Mouse (Mus musculus): ENCODE results near the gene Cdk9. TPM values are rescaled to one million over a fixed set of nuclear protein-coding genes. Genes with fewer than 3 reads are reported as not detected.

Gene Cdk9
- polyA plus RNA-seq, 1 experiment from 2014 or later: 63.6 TPM

DNA sequence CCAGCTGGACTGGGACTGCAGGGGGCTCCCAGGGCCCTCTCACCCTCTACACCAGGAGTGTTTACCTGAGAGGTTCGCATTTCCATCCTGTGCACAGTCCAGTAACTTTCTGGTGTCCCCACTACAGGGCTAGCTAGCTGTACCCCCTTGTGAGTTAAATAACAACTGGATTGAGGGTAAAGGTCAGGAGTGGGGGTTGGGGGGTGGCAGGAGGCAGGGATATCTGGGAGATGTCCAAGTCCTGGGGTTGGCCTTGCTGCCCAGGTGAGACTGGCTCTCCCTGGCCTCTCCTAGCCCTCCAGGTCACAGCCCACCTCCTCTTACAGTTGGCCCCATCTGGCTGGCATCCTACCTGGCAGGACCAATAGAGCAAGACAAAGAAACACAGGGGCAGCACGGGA, 8.9 kb downstream of the Cdk9 start, which contains the start of gene Fpgs:
TSS of gene Fpgs (minus strand) at position 125 of the 401 bp plus-strand sequence.
- Histone ChIP-seq H3K9me3 (ENCODE audit: control insufficient read depth, low read length) (no peaks in the 10 kb centered on the region), H3K4me3 (ENCODE audit: low read length) (no peak within 1 kb of the TSS), H3K36me3 (ENCODE audit: control insufficient read depth, insufficient read depth, low read length) (peaks cover 24% of the 10 kb centered on the region), H3K4me1 (ENCODE audit: control insufficient read depth, insufficient read depth, low read depth, low read length) (no peaks in the 10 kb centered on the region), H3K27me3 (replicated peaks; ENCODE audit: control insufficient read depth, insufficient read depth, low read length) (no peaks in the 10 kb centered on the region), H3K27ac (ENCODE audit: low read depth, low read length) (no peak within 1 kb of the TSS), H3K9ac (ENCODE audit: low read depth, low read length) (no peak within 1 kb of the TSS), H3K4me2 (ENCODE audit: low read length) (no peak within 1 kb of the TSS)
- 85% methylated on average over 2 of the region's 2 CpGs for WGBS
- ATAC-seq: no peak

GRCm38 (mm10) chr2:32703046-32703445, 9.8 kb downstream of the Cdk9 start:
- Histone ChIP-seq H3K4me3 (ENCODE audit: low read length) (no peak overlapping the region), H3K9me3 (ENCODE audit: control insufficient read depth, low read length) (no peaks in the 10 kb centered on the region), H3K27me3 (replicated peaks; ENCODE audit: control insufficient read depth, insufficient read depth, low read length) (no peaks in the 10 kb centered on the region), H3K9ac (ENCODE audit: low read depth, low read length) (no peak overlapping the region), H3K36me3 (ENCODE audit: control insufficient read depth, insufficient read depth, low read length) (peaks cover 18% of the 10 kb centered on the region), H3K4me1 (ENCODE audit: control insufficient read depth, insufficient read depth, low read depth, low read length) (no peaks in the 10 kb centered on the region), H3K27ac (ENCODE audit: low read depth, low read length) (no peak overlapping the region), H3K4me2 (ENCODE audit: low read length) (no peak overlapping the region)
- no peak for ATAC-seq
- WGBS: 96% methylated on average over 8 of the region's 8 CpGs

GRCm38 (mm10) chr2:32700966-32701743, 11.7 kb downstream of the Cdk9 start:
- peaks cover 10% of the 10 kb centered on the region; the same call in 1 of the 2 replicates for H3K36me3 ChIP-seq (ENCODE audit: control insufficient read depth, insufficient read depth, low read length)
- no peaks in the 10 kb centered on the region for H3K9me3 ChIP-seq (ENCODE audit: control insufficient read depth, low read length)
- WGBS: 90% methylated on average over 14 of the region's 14 CpGs
- no peaks in the 10 kb centered on the region for H3K27me3 ChIP-seq (replicated peaks; ENCODE audit: control insufficient read depth, insufficient read depth, low read length)
- H3K4me2 ChIP-seq (ENCODE audit: low read length): no peak overlapping the region
- H3K4me3 ChIP-seq (ENCODE audit: low read length): no peak overlapping the region
- ATAC-seq: no peak
- H3K9ac ChIP-seq (ENCODE audit: low read depth, low read length): no peak overlapping the region
- no peaks in the 10 kb centered on the region for H3K4me1 ChIP-seq (ENCODE audit: control insufficient read depth, insufficient read depth, low read depth, low read length)
- no peak overlapping the region for H3K27ac ChIP-seq (ENCODE audit: low read depth, low read length)

- peaks cover 3% of the 10 kb centered on the region; the same call in 1 of the 2 replicates for H3K36me3 ChIP-seq (ENCODE audit: control insufficient read depth, insufficient read depth, low read length)
- H3K9me3 ChIP-seq (ENCODE audit: control insufficient read depth, low read length): no peaks in the 10 kb centered on the region
- 80% methylated on average over 6 of the region's 6 CpGs for WGBS
- H3K27ac ChIP-seq (ENCODE audit: low read depth, low read length): no peak overlapping the region
- no peaks in the 10 kb centered on the region for H3K4me1 ChIP-seq (ENCODE audit: control insufficient read depth, insufficient read depth, low read depth, low read length)
- no peak for ATAC-seq
- no peak overlapping the region for H3K9ac ChIP-seq (ENCODE audit: low read depth, low read length)
- no peaks in the 10 kb centered on the region for H3K27me3 ChIP-seq (replicated peaks; ENCODE audit: control insufficient read depth, insufficient read depth, low read length)
- H3K4me2 ChIP-seq (ENCODE audit: low read length): no peak overlapping the region
- no peak overlapping the region for H3K4me3 ChIP-seq (ENCODE audit: low read length)
Observed at GRCm38 (mm10) chr2:32699680-32700079, 13.2 kb downstream of the Cdk9 start.

DNA sequence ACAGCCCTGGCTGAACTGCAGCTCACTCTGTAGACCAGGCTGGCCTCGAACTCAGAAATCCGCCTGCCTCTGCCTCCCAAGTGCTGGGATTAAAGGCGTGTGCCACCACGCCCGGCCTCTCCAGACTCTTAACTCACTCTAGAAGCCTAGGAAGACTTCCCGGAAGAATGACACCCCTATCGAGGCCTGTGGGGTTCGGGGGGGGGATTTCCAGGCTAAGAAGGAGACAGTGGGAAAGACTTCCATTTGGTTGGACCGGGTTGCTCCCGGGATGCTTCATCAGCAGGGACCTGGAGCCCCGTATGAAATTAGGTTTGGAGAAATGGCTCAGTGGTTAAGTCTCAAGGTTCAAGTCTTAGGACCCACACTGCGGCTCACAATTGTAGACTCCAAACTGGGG, 18.2 kb downstream of the Cdk9 start:
- ATAC-seq: no peak
- peaks cover 10% of the 10 kb centered on the region for H3K4me1 ChIP-seq (ENCODE audit: control insufficient read depth, insufficient read depth, low read depth, low read length)
- 88% methylated on average over 12 of the region's 12 CpGs for WGBS

DNA sequence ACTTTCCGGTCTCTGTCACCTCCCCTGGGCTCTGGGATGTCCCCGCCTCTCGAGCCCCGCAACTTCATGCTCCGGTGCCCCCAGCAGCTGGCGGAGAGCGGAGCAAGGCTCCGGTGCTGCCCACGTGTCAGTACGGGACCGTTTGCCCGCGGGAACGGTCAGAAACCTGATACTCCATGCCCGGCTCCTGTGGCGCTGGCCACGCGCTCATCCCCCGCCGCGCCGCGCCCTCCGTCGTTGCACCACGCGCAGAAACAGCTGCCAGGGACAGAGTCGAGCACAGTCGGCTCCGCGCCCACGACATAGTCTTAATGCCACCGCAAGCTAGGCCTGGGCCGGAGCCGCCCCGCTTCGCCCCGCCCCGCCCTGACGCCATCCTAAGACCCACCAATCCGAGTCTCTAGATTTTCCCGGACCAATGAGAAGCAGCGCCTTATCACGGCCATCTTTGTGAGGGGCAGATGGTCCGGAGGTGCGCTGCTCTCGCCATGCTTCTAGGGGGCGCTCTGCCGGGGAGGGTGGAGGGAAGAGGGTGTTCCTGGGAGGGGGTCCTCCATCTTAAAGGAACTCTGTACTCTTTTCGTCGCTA, 19.0 kb downstream of the Cdk9 start:
- peak overlapping the region; percentile 90 for H3K9ac ChIP-seq (ENCODE audit: low read depth, low read length)
- H3K4me3 ChIP-seq (ENCODE audit: low read length): peak overlapping the region; percentile 86
- under 1% methylated on average over 51 of the region's 51 CpGs for WGBS
- peak overlapping the region; percentile 80 for H3K4me2 ChIP-seq (ENCODE audit: low read length)
- no peaks in the 10 kb centered on the region for H3K9me3 ChIP-seq (ENCODE audit: control insufficient read depth, low read length)
- peak; percentile 99 for ATAC-seq
- H3K27ac ChIP-seq (ENCODE audit: low read depth, low read length): peak overlapping the region; percentile 81
- H3K27me3 ChIP-seq (replicated peaks; ENCODE audit: control insufficient read depth, insufficient read depth, low read length): no peaks in the 10 kb centered on the region
- peaks cover 10% of the 10 kb centered on the region for H3K4me1 ChIP-seq (ENCODE audit: control insufficient read depth, insufficient read depth, low read depth, low read length)
- no peaks in the 10 kb centered on the region for H3K36me3 ChIP-seq (ENCODE audit: control insufficient read depth, insufficient read depth, low read length)

More for the DNA sequence above, 18.2 kb downstream of the Cdk9 start:
- Histone ChIP-seq H3K4me3 (ENCODE audit: low read length) (peak overlapping the region; percentile 86), H3K4me2 (ENCODE audit: low read length) (peak overlapping the region; percentile 80), H3K27me3 (replicated peaks; ENCODE audit: control insufficient read depth, insufficient read depth, low read length) (no peaks in the 10 kb centered on the region), H3K9ac (ENCODE audit: low read depth, low read length) (peak overlapping the region; percentile 60; the same call in 1 of the 2 replicates), H3K27ac (ENCODE audit: low read depth, low read length) (peak overlapping the region; percentile 62), H3K36me3 (ENCODE audit: control insufficient read depth, insufficient read depth, low read length) (no peaks in the 10 kb centered on the region), H3K9me3 (ENCODE audit: control insufficient read depth, low read length) (no peaks in the 10 kb centered on the region)

GRCm38 (mm10) chr2:32693282-32693681, 19.6 kb downstream of the Cdk9 start:
- peak overlapping the region; percentile 81 for H3K27ac ChIP-seq (ENCODE audit: low read depth, low read length)
- H3K4me1 ChIP-seq (ENCODE audit: control insufficient read depth, insufficient read depth, low read depth, low read length): peaks cover 10% of the 10 kb centered on the region
- no peaks in the 10 kb centered on the region for H3K9me3 ChIP-seq (ENCODE audit: control insufficient read depth, low read length)
- no peaks in the 10 kb centered on the region for H3K27me3 ChIP-seq (replicated peaks; ENCODE audit: control insufficient read depth, insufficient read depth, low read length)
- H3K36me3 ChIP-seq (ENCODE audit: control insufficient read depth, insufficient read depth, low read length): no peaks in the 10 kb centered on the region
- WGBS: 17% methylated on average over 7 of the region's 7 CpGs
- peak overlapping the region; percentile 80 for H3K4me2 ChIP-seq (ENCODE audit: low read length)
- no peak for ATAC-seq
- peak overlapping the region; percentile 90 for H3K9ac ChIP-seq (ENCODE audit: low read depth, low read length)
- peak overlapping the region; percentile 86 for H3K4me3 ChIP-seq (ENCODE audit: low read length)

DNA sequence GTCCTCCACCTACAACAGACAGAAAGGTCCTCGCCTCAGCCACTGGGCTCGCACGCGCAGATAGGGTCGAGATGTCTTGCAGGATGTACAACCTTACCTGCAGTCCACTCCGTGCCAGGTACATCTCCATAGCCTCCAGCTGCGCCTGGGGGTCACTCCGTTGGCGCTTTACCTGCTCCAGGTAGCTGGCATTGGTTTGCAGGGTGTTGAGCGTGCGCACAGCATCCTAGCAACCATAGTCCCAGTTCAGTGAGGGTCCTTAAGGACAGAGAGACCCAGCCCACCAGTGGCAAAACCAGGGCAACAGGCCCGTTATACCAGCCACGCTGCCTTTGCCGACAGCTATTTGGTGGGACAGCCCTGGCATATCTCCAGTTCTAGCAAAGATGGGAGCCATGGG, 20.4 kb downstream of the Cdk9 start:
- Histone ChIP-seq H3K27ac (ENCODE audit: low read depth, low read length) (no peak overlapping the region), H3K4me3 (ENCODE audit: low read length) (no peak overlapping the region), H3K27me3 (replicated peaks; ENCODE audit: control insufficient read depth, insufficient read depth, low read length) (no peaks in the 10 kb centered on the region), H3K9me3 (ENCODE audit: control insufficient read depth, low read length) (no peaks in the 10 kb centered on the region), H3K9ac (ENCODE audit: low read depth, low read length) (peak overlapping the region; percentile 14; the same call in 1 of the 2 replicates), H3K4me1 (ENCODE audit: control insufficient read depth, insufficient read depth, low read depth, low read length) (peaks cover 10% of the 10 kb centered on the region), H3K36me3 (ENCODE audit: control insufficient read depth, insufficient read depth, low read length) (peaks cover 4% of the 10 kb centered on the region; the same call in 1 of the 2 replicates), H3K4me2 (ENCODE audit: low read length) (peak overlapping the region; percentile 80)
- WGBS: 95% methylated on average over 14 of the region's 14 CpGs
- no peak for ATAC-seq

DNA sequence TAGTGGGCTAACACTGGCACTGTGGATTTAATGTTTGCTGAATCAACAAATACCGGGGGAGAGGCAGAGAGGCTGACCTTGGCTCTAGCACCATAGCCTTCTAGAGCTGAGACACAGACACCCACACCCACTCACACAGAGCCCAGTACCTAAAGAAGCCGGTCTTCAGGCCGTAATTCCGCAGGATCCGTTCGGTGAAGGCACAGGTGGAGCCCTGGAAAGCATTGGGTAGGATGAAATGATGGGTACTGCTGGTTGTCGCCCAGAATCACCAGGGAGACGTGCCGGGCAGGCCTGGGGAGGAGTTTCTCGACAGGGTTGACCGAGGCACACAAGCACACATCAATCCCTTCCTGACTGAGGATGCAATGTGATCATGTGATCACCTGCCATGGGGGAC, 21.8 kb downstream of the Cdk9 start:
- no peaks in the 10 kb centered on the region for H3K9me3 ChIP-seq (ENCODE audit: control insufficient read depth, low read length)
- H3K9ac ChIP-seq (ENCODE audit: low read depth, low read length): no peak overlapping the region
- H3K27ac ChIP-seq (ENCODE audit: low read depth, low read length): no peak overlapping the region
- peaks cover 10% of the 10 kb centered on the region for H3K4me1 ChIP-seq (ENCODE audit: control insufficient read depth, insufficient read depth, low read depth, low read length)
- 80% methylated on average over 11 of the region's 11 CpGs for WGBS
- H3K27me3 ChIP-seq (replicated peaks; ENCODE audit: control insufficient read depth, insufficient read depth, low read length): no peaks in the 10 kb centered on the region
- ATAC-seq: no peak
- peaks cover 14% of the 10 kb centered on the region for H3K36me3 ChIP-seq (ENCODE audit: control insufficient read depth, insufficient read depth, low read length)
- no peak overlapping the region for H3K4me2 ChIP-seq (ENCODE audit: low read length)
- H3K4me3 ChIP-seq (ENCODE audit: low read length): no peak overlapping the region
